Mouse (Mus musculus): Measurements from ENCODE around the gene Clasp1.

Gene Clasp1

GRCm38 (mm10) chr1:118388757-118389453, at the start of gene Clasp1:
TSS of gene Clasp1 (plus strand) at chr1:118389058.
- Histone ChIP-seq H3K36me3 (ENCODE audit: control insufficient read depth, insufficient read depth, low read length, poor library complexity, severe bottlenecking) (no peaks in the 10 kb centered on the region; the same call in 1 of the 2 replicates), H3K27me3 (ENCODE audit: control insufficient read depth, insufficient read depth, low read length, poor library complexity, severe bottlenecking) (no peaks in the 10 kb centered on the region)
- DNase-seq (ENCODE audit: low read depth, low spot score) = peak; percentile 98

- H3K36me3 ChIP-seq (ENCODE audit: control insufficient read depth, insufficient read depth, low read length, poor library complexity, severe bottlenecking) = no peaks in the 10 kb centered on the region
- DNase-seq (ENCODE audit: low read depth, low spot score) = no peak
- no peaks in the 10 kb centered on the region for H3K27me3 ChIP-seq (ENCODE audit: control insufficient read depth, insufficient read depth, low read length, poor library complexity, severe bottlenecking)
Measured at GRCm38 (mm10) chr1:118343649-118344435, 45.0 kb upstream of the Clasp1 start.

GRCm38 (mm10) chr1:118349922-118350321, 38.9 kb upstream of the Clasp1 start:
- DNase-seq (ENCODE audit: low read depth, low spot score) = no peak
- no peaks in the 10 kb centered on the region for H3K27me3 ChIP-seq (ENCODE audit: control insufficient read depth, insufficient read depth, low read length, poor library complexity, severe bottlenecking)
- H3K36me3 ChIP-seq (ENCODE audit: control insufficient read depth, insufficient read depth, low read length, poor library complexity, severe bottlenecking) = no peaks in the 10 kb centered on the region

GRCm38 (mm10) chr1:118359071-118359761, 29.6 kb upstream of the Clasp1 start:
- Histone ChIP-seq H3K27me3 (ENCODE audit: control insufficient read depth, insufficient read depth, low read length, poor library complexity, severe bottlenecking) (no peaks in the 10 kb centered on the region), H3K36me3 (ENCODE audit: control insufficient read depth, insufficient read depth, low read length, poor library complexity, severe bottlenecking) (no peaks in the 10 kb centered on the region)
- DNase-seq (ENCODE audit: low read depth, low spot score) = no peak

- DNase-seq (ENCODE audit: low read depth, low spot score) = peak; percentile 67
- no peaks in the 10 kb centered on the region for H3K27me3 ChIP-seq (ENCODE audit: control insufficient read depth, insufficient read depth, low read length, poor library complexity, severe bottlenecking)
- H3K36me3 ChIP-seq (ENCODE audit: control insufficient read depth, insufficient read depth, low read length, poor library complexity, severe bottlenecking) = no peaks in the 10 kb centered on the region
Measured at GRCm38 (mm10) chr1:118367970-118368369, 20.9 kb upstream of the Clasp1 start.

- Histone ChIP-seq H3K27me3 (ENCODE audit: control insufficient read depth, insufficient read depth, low read length, poor library complexity, severe bottlenecking) (no peaks in the 10 kb centered on the region), H3K36me3 (ENCODE audit: control insufficient read depth, insufficient read depth, low read length, poor library complexity, severe bottlenecking) (no peaks in the 10 kb centered on the region)
- DNase-seq (ENCODE audit: low read depth, low spot score) = no peak
Measured at GRCm38 (mm10) chr1:118368721-118369461, 20.0 kb upstream of the Clasp1 start.

- Histone ChIP-seq H3K27me3 (ENCODE audit: control insufficient read depth, insufficient read depth, low read length, poor library complexity, severe bottlenecking) (no peaks in the 10 kb centered on the region), H3K36me3 (ENCODE audit: control insufficient read depth, insufficient read depth, low read length, poor library complexity, severe bottlenecking) (no peaks in the 10 kb centered on the region)
Measured at GRCm38 (mm10) chr1:118377784-118378183, 11.1 kb upstream of the Clasp1 start.

GRCm38 (mm10) chr1:118380105-118380786, 8.6 kb upstream of the Clasp1 start:
- no peak for DNase-seq (ENCODE audit: low read depth, low spot score)
- Histone ChIP-seq H3K27me3 (ENCODE audit: control insufficient read depth, insufficient read depth, low read length, poor library complexity, severe bottlenecking) (no peaks in the 10 kb centered on the region), H3K36me3 (ENCODE audit: control insufficient read depth, insufficient read depth, low read length, poor library complexity, severe bottlenecking) (no peaks in the 10 kb centered on the region)

More at GRCm38 (mm10) chr1:118377784-118378183, 11.1 kb upstream of the Clasp1 start:
- no peak for DNase-seq (ENCODE audit: low read depth, low spot score)

- H3K36me3 ChIP-seq (ENCODE audit: control insufficient read depth, insufficient read depth, low read length, poor library complexity, severe bottlenecking) = no peaks in the 10 kb centered on the region
- H3K27me3 ChIP-seq (ENCODE audit: control insufficient read depth, insufficient read depth, low read length, poor library complexity, severe bottlenecking) = no peaks in the 10 kb centered on the region
- peak; percentile 84 for DNase-seq (ENCODE audit: low read depth, low spot score)
Measured at GRCm38 (mm10) chr1:118388127-118388756, 616 bp upstream of the Clasp1 start.

GRCm38 (mm10) chr1:118389454-118390265, 802 bp downstream of the Clasp1 start:
- no peaks in the 10 kb centered on the region; the same call in 1 of the 2 replicates for H3K36me3 ChIP-seq (ENCODE audit: control insufficient read depth, insufficient read depth, low read length, poor library complexity, severe bottlenecking)
- no peaks in the 10 kb centered on the region for H3K27me3 ChIP-seq (ENCODE audit: control insufficient read depth, insufficient read depth, low read length, poor library complexity, severe bottlenecking)
- DNase-seq (ENCODE audit: low read depth, low spot score) = peak; percentile 26

- Histone ChIP-seq H3K36me3 (ENCODE audit: control insufficient read depth, insufficient read depth, low read length, poor library complexity, severe bottlenecking) (no peaks in the 10 kb centered on the region; the same call in 1 of the 2 replicates), H3K27me3 (ENCODE audit: control insufficient read depth, insufficient read depth, low read length, poor library complexity, severe bottlenecking) (no peaks in the 10 kb centered on the region)
- no peak for DNase-seq (ENCODE audit: low read depth, low spot score)
Measured at GRCm38 (mm10) chr1:118390266-118390660, 1.4 kb downstream of the Clasp1 start.

- Histone ChIP-seq H3K36me3 (ENCODE audit: control insufficient read depth, insufficient read depth, low read length, poor library complexity, severe bottlenecking) (no peaks in the 10 kb centered on the region; the same call in 1 of the 2 replicates), H3K27me3 (ENCODE audit: control insufficient read depth, insufficient read depth, low read length, poor library complexity, severe bottlenecking) (no peaks in the 10 kb centered on the region)
- DNase-seq (ENCODE audit: low read depth, low spot score) = peak; percentile 24
Measured at GRCm38 (mm10) chr1:118390871-118391387, 2.1 kb downstream of the Clasp1 start.

GRCm38 (mm10) chr1:118392246-118392645, 3.4 kb downstream of the Clasp1 start:
- Histone ChIP-seq H3K27me3 (ENCODE audit: control insufficient read depth, insufficient read depth, low read length, poor library complexity, severe bottlenecking) (no peaks in the 10 kb centered on the region), H3K36me3 (ENCODE audit: control insufficient read depth, insufficient read depth, low read length, poor library complexity, severe bottlenecking) (no peaks in the 10 kb centered on the region; the same call in 1 of the 2 replicates)

More at GRCm38 (mm10) chr1:118392246-118392645, 3.4 kb downstream of the Clasp1 start:
- no peak for DNase-seq (ENCODE audit: low read depth, low spot score)

All from splenic B cell, adult 2 months (primary cell).